Mouse (Mus musculus): ENCODE measurements at regions not wholly inside any gene's neighbourhood (a gene's known extent, or its start where the extent isn't known, plus 50 kb on each side); places are given as distances from the start of the nearest gene placed in this dataset.

DNA sequence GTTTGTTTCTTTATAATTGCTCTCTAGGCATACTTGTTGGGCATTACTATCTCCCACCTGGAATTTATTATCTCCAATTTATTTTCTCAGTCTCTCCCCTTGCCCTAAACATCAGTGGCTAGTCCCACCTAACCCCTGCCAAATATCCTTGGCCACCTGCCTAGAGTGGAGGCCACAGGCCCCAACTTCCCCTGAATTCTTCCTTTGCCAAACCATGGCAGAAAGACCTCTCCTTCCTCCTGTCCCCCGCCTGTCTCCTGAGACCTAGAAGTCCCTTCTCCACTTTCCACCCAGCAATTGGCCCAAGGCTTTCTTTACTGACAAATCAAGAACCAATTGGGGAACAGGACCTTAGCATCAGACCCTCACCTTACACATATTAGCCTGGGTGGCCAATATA, 226.7 kb upstream of the Jade1 start:
- ATAC-seq (ENCODE audit: extremely low read depth, insufficient number of reproducible peaks, low FRiP score, poor library complexity, severe bottlenecking): no peak

DNA sequence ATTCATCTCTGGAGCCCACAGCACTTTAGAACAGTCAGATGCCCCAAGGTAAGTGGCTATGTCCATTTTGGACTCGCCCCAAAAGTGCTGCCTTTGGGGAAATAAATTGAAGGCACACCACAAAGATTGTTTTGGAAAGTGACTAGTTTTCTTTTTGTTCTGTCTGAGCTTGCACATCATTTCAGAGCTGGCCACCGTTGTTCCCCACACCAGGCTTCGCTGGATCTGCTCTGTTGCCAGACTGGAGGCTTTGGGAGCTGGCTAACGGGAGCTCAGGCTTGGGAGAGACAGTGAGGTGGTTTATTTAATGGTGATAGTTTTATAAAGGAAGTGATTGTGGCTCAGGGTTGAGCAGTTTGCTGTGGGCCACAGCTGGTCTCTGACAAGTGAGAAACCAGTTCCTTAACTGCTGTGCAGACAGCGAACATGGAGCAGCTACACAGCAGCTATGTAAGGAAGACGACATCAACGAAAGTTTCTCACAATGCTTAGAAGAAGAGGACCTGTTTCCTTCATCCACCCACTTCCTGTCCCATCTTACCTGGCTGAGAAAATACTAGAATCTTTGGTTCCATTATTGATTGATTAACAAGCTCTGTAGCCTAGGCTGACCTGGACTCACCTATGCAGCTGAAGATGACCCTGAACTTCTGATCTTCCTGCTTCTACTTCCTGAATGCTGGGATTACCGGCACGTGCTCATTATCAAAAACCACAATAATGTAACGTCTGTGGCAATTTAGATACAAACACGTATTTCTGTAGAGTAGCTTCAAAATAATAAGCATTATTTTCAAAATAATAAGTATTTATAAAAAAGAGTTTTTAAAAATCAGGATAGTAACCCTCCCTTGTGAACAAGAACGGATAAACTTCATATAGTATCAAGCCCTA, 229.1 kb upstream of the Jade1 start:
- ATAC-seq (ENCODE audit: extremely low read depth, insufficient number of reproducible peaks, low FRiP score, poor library complexity, severe bottlenecking): no peak

DNA sequence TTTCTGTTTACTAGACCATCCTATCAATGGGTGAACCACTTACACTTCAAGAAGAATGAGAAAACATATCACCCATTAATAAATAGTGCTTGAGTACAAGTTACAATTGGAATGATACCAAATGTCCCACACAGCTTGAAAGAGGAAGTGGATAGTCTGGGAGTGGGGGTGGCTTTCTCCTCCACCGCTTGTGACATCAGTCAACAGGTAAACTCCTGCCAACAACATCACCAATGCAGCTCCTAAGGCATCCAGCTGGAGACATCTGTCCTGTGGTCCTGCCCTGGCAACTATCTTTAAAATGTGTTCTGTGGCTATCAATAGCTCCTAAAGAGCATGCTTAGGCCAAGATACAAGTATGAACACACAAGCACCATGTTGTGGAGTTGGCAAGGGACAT, 233.7 kb upstream of the Jade1 start:
- ATAC-seq (ENCODE audit: extremely low read depth, insufficient number of reproducible peaks, low FRiP score, poor library complexity, severe bottlenecking): no peak

DNA sequence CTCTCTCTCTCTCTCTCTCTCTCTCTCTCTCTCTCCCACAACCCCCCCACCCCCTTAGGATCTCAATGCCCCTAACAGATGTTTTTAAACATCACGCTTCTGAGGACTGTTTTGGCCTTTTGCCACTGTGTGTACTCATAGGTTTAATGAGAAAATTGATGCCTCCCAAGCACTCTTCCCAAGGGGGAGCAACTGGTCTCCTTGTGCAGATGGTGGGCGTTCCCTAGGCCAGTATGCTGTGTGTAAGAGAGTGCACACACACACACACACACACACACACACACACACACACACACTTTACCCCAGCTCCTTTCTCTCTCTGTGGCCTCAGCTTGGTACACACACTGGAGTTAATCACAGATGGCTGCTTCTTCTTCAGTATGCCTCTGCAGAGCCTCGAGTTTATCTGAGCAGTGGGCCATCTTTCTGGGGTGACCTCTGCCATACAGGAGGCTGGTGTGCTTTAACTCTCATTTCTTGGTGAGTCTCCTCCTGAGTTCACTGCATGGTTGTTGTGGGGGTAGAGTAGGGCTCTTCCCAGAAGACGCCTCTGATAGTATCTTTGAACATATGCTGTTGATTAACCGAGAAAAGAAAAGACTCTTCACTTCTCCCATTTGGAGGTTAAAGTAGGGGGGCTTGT, 236.2 kb upstream of the Jade1 start:
- ATAC-seq (ENCODE audit: extremely low read depth, insufficient number of reproducible peaks, low FRiP score, poor library complexity, severe bottlenecking): no peak

DNA sequence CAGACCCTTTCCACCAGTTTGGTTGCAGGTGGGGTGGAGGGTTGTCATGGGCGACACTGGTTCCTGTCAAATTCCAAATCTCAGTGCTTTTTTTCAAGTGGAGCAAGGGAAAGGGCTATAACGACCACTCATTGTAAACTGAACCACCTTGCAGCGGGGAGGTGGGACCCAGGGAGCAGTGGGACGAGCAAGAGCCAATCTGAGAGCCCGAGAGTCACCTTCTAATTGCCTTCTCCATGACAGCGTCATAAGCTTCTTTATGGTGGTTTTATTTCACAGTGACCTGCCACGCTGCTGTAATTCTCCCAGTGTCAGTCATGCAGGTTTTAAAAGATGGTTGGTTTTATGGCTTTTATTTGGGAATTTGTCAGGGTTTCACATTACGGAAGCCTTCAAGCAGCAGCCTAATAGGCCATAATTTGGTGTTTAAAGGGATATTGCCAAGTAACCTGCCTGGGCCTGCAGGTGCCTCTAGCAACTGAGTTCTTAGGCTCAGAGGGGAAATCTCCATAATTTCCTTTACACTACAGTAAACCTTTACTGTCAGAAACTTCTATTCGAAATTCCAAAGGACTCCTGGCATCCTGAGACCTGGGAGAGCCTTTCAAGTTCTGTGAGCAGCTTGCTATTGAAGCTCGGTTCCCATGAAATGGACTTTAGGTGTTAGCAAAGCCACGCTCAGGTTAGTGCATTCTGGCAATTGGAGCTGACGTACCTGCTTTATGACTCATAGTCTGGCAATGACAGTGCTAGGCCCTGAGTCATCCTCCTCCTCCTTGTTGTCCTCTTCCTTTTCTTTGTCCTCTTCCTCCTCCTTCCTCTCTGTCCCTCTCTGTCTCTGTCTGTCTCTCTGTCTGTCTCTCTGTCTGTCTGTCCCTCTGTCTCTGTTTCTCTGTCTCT, 235.6 kb upstream of the Pgrmc2 start:
- ATAC-seq (ENCODE audit: extremely low read depth, insufficient number of reproducible peaks, low FRiP score, poor library complexity, severe bottlenecking): no peak

DNA sequence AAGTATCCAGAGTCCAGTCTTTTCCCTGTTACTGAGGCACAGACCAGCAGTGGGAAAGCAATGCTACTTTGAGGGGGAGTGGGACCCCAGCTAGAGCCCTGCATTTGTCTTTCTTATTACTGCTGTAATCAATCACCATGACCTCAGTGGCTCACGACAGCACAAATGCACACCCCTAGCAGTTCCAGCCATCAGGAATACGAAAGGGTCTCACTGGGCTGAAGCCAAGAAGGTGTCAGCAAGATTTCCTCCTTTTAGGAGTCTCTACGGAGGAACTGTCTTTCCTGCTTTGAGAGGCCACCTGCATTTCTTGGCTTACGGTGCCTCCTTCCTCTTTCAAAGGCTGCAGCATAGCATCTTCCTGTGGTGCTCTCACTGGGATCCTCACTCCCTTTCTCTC, 234.3 kb upstream of the Pgrmc2 start:
- no peak for ATAC-seq (ENCODE audit: extremely low read depth, insufficient number of reproducible peaks, low FRiP score, poor library complexity, severe bottlenecking)

DNA sequence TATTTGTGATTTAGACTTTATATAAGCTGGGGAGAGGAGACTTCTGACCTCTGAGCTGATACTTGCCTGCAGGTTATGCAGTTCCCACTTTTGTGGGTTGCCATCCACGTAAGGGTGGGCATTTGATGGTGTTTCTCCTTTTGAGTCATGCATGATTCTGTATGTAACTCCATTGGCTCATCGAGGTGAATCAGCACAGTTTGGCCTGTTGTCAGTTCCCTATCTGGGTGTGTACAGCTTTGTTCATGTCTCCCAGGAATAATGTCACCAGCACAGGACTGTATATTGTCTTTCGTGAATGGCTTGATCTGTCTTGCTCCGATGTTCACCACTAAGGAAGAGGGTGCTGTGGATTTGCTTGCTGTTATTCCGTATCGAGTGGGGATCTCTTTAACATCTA, 229.6 kb upstream of the Pgrmc2 start:
- no peak for ATAC-seq (ENCODE audit: extremely low read depth, insufficient number of reproducible peaks, low FRiP score, poor library complexity, severe bottlenecking)

DNA sequence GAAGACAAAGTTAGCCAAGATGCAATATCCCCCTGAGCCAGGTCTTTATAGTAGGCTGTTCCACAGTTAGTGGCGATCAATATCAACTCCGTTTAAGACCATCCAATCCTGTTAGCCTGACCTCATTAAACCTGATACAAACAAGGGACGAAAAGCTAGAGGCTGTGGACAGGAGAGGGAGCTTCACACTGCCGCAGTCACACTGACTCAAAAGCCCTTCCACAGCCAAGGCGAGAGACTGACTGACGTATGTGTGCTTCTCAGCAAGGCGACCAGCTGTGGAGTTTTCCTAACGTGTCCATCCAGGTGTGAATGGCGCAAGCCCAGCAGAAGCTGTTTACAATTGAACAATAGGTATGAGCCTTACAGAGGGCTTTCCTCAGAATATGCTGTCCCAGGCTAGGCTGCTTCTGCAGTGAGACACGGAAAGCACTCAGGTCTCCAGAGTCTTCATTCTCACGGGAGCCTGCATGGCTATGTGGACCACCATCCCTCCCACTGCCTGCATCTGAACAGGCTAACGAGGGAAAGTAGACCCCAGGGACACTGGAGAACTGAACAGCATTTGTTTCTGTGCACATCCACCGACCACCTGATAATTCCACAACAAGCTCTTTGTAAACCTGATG, 224.7 kb upstream of the Pgrmc2 start:
- ATAC-seq (ENCODE audit: extremely low read depth, insufficient number of reproducible peaks, low FRiP score, poor library complexity, severe bottlenecking): no peak

DNA sequence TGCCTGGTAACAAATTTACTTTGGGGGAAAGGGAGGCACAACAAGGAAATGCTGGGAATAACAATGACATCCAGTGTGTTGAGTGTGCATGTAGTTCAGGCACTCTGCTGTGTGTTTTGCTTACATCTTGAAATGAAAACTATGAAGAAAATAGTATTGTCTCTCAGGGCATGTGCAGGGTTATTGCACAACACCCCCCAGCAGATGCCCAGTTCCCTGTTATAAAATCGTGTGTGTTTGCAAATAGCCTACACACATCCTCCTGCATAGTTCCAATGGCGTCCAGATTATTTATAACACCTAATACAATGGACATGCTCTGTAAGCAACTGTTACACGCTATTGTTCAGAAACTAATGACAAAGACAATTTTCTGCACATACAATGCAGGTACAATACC, 220.0 kb upstream of the Pgrmc2 start:
- ATAC-seq (ENCODE audit: extremely low read depth, insufficient number of reproducible peaks, low FRiP score, poor library complexity, severe bottlenecking): no peak

DNA sequence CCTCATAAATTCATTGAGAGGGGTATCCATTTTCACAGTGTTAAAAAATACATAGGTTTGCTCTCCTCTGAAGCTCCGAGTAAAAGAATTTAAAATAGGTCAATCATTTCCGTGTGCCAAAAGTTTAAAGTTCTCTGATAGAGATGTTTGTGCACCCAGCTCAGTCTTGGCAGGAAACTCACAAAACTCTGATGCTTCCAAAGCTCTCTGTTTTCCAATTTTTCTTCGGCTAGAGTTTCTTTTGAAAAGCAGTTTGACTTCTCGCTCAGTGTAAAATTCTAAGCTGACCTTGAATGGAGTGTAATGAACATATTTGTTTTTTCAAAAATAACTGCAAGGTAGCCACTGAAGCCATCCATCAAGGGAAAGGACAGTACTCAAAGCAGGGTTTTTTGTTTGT, 215.9 kb upstream of the Pgrmc2 start:
- no peak for ATAC-seq (ENCODE audit: extremely low read depth, insufficient number of reproducible peaks, low FRiP score, poor library complexity, severe bottlenecking)

DNA sequence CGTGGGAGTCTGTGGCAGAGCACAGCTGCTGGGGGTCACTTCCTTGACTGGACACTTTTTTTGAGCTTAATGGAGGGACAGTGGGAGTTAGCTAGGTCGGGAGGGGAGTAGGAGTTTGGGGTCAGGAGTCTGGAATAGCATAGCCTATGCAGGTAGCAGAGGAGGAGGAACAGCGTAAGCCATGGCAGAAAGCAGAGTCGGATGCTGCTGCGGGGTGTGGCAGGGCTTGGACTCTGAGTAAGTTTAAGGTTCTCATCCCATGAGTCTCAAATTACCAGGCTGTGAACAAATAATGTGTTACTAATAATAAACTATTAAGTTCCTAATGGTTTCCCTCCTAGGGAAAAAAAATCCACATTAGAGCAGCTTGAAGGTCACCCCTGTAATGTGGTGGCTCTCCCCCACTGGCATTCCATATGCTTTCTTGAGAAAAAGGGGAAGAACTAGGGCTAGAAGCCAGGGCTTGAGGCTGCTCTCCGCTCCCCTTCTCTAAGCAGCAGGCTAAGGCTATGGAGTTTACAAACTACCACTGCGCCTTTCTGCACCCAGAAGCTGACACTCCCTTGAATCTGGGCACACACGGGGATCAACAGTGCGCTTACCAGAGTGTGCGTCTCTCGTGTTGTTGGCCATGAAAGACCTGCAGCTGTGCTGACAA, 213.4 kb upstream of the Pgrmc2 start:
- no peak for ATAC-seq (ENCODE audit: extremely low read depth, insufficient number of reproducible peaks, low FRiP score, poor library complexity, severe bottlenecking)

DNA sequence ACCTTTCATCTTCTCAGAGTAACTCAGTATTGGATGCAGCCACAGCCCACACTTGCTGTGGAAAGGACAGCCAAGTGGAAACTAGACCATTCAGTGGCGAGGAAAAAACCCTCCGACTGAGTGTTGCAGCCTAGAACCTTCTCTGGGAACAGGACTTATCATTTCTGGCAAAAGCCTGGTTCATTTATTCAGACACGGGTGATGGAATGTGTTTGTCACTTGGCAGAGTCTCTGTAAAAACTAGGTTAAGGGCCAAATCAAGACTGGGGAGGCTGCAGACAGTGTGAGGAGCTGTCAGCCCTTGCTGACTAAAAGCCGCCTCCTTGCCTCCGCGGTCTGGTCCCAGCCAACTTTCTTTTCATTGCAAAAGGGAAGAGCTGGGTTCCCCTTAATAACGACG, 212.3 kb upstream of the Pgrmc2 start:
- no peak for ATAC-seq (ENCODE audit: extremely low read depth, insufficient number of reproducible peaks, low FRiP score, poor library complexity, severe bottlenecking)

DNA sequence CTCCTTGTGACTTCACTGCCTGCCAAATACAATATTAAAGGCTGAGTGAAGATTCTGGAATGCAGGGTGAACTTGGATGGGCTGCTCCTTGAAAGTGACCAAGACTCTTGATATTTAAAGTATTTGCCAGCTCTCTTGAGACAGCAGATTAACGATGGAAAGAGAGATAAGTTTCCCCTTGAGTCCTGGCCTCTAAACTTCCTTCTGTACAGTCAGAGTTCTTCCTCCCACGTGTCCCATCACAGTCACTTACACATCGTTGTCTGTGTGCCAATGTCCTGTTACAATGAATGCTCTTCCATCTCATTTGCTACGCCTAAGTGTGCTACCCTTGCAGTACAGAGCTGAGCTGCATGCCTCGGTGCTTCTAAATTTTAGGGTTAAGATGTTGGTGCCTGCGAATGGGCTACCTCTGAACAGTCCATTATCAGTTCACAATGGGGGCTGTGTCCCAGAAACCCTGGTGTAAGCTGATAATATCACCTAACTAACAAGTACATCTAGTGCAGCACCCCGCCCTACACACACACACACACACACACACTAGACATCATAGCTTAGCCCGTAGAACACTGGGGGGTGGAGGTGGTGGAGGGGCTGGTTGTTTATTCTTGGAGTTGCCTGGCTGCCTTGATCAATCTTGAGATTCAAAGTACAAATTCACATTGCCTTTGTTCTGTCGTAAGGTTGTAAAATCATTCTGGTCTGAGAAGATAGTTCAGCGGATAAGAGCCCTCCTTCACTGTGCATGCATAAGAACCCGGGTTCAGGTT, 207.9 kb upstream of the Pgrmc2 start:
- ATAC-seq (ENCODE audit: extremely low read depth, insufficient number of reproducible peaks, low FRiP score, poor library complexity, severe bottlenecking): no peak

DNA sequence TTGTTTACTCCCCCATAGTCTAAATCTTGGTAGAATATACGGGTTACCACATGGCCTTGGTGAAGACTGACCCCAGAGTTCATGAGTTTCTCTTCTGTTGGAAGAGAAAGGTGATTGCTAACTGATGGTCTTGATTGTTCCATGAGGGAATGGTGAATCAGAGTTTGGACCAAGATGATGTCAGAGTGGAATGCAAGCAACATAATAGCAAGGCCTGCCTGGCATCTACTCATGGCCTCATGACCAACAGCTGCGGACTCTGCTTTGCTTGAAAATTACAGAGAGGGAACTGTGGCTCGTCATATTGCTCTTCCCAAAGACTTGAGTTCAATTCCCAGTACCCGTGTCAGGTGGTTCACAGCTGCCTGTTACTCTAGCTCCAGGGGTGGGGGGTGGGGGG, 205.9 kb upstream of the Pgrmc2 start:
- ATAC-seq (ENCODE audit: extremely low read depth, insufficient number of reproducible peaks, low FRiP score, poor library complexity, severe bottlenecking): no peak

DNA sequence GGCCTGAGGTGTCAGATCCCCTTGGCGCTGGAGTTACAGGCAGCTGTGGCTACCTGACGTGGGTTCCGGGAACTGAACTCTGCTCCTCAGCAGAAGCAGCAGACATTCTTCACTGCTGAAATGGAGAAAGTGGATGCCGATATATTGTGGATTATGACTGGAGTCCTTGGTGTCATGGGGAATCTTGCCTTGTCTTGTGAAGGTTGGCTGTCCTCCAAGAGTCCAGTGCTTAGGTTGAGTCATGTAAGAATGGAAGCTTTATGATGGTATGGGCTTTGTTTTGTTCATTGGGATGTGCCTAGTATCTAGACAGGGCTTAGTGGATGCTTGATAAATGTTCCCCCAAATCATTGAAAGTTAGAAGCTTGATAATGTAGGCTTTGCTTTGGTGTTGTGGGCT, 205.2 kb upstream of the Pgrmc2 start:
- ATAC-seq (ENCODE audit: extremely low read depth, insufficient number of reproducible peaks, low FRiP score, poor library complexity, severe bottlenecking): no peak

DNA sequence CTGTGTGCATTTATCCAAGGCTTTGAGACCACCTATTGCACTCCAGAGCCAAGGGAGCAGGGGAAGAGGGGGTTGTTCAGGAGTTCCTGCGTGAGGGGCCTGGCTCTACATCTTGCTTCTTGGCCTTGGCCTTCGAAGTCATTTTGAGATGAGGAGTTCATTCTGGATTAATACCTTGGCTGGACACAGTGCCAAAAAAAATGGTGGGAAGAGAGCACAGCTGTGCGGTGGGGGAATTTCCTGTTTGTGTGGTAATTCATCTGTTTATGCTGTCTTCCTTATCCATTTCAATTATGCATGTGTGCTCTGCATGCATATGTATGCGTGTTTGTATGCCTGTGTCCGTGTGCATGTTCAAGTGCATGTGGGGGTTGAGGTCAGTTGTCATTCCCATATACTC, 202.5 kb upstream of the Pgrmc2 start:
- ATAC-seq (ENCODE audit: extremely low read depth, insufficient number of reproducible peaks, low FRiP score, poor library complexity, severe bottlenecking): no peak

DNA sequence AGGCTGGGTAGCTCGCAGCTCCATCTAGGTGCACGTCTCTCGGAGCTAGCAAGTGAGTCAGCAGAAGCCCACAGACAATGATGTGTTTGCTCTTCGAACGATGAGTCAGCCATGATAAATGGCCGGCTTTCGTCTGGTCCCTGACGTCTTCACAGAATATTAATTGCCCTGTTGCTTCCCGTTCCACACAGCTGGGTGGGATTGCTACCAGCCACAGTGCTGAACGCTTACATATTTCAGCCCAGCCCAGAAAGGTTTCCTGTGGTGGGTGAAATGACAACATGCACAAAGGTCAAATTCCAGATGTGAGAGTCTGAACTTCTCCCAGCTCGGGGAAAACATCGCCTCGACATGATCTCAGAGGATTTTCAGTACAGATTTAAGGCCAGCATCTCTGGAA, 202.1 kb upstream of the Pgrmc2 start:
- ATAC-seq (ENCODE audit: extremely low read depth, insufficient number of reproducible peaks, low FRiP score, poor library complexity, severe bottlenecking): no peak

DNA sequence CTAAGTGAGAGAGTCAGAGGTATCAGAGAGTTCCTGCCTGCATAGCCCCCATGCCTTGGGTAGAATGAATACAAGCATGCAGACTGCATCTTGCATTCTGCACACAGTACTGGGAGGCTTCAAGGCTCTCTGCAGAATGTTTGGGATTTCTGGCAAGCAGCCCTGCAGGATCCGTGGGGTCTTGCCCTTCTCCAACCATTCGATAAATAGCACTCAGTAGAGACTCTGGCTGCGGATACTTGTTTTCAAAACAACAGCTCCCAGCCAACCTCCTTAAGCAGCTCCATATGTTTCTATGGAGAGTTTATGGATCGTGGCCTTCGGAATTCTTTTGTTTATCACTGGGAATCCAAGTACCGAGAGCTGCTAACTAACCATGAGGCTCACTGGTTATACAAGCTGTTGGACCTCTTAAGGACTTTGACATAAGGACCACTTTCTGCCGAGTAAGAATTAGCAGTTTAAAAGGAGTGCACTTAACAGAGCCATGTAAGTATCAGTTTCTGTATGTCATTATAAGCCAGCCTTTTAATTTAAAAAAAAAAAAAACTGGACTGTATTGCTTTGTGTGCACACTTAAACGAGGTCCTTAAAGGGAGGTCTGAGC, 199.7 kb upstream of the Pgrmc2 start:
- no peak for ATAC-seq (ENCODE audit: extremely low read depth, insufficient number of reproducible peaks, low FRiP score, poor library complexity, severe bottlenecking)

All from neutrophil, adult 5-6 weeks (primary cell).